15 mouse cellular contexts compared by ENCODE assay signal in genomic region chr2:164868491-164868890, GRCm38 (mm10). TPM values are rescaled to one million over a fixed set of nuclear protein-coding genes. Genes with fewer than 3 reads are reported as not detected.
DNase-seq lines count a peak whose midpoint lies in the region; ATAC-seq lines count a peak whose summit lies in the region.
"Had no signal": no experiment of that assay in that cellular context is flagged by ENCODE, and none has a peak within 500 bp of the region (broad histone marks: within the 10 kb centered on the region; RNA-seq: fewer than 3 reads in every experiment).

No protein-coding gene starts in this region.

- ATAC-seq in heart, embryonic 11.5 days (replicated peaks; ENCODE audit: insufficient number of reproducible peaks, low FRiP score, low TSS enrichment): no peak
- ATAC-seq in common myeloid progenitor, adult 5-6 weeks (replicated peaks; ENCODE audit: low read depth, poor library complexity, severe bottlenecking): peak; percentile 42; the same call in 1 of the 2 replicates
- no peak for ATAC-seq in hindbrain, embryonic 11.5 days (ENCODE audit: low FRiP score)

- WGBS in heart, embryonic 11.5 days (ENCODE audit: insufficient replicate concordance): 67% methylated on average over 7 of the region's 7 CpGs
- WGBS in hindbrain, embryonic 11.5 days: 81% methylated on average over 7 of the region's 7 CpGs

- H3K9ac ChIP-seq in heart, embryonic 11.5 days (ENCODE audit: low read depth, low read length): no peak overlapping the region
- H3K9ac ChIP-seq in hindbrain, embryonic 11.5 days (ENCODE audit: low read depth, low read length): no peak overlapping the region
- H3K9ac ChIP-seq: embryonic facial prominence, embryonic 13.5 days had no signal

- no peak overlapping the region for H3K27ac ChIP-seq in heart, embryonic 11.5 days (ENCODE audit: low read depth, low read length)
- H3K27ac ChIP-seq in hindbrain, embryonic 11.5 days (ENCODE audit: low read depth, low read length): no peak overlapping the region
- H3K27ac ChIP-seq: embryonic facial prominence, embryonic 13.5 days had no signal

- H3K9me3 ChIP-seq in heart, embryonic 11.5 days (replicated peaks; ENCODE audit: control insufficient read depth, low read length): no peaks in the 10 kb centered on the region
- H3K9me3 ChIP-seq in hindbrain, embryonic 11.5 days (ENCODE audit: control insufficient read depth, low read length): peaks cover 5% of the 10 kb centered on the region; the same call in 1 of the 2 replicates

- DNase-seq in heart, adult 11 months: peak; percentile 94
- peak; percentile 89 for DNase-seq in A20 (ENCODE audit: low read depth, low spot score)
- DNase-seq in lung, postnatal 36 days: peak; percentile 70
- no peak for DNase-seq in ovary, adult 18-20 months (ENCODE audit: low spot score)
- no peak for DNase-seq in hindbrain, embryonic 11.5 days (ENCODE audit: low spot score)
- DNase-seq in left cerebral cortex, adult 18-20 months (ENCODE audit: low spot score in 2 of 2): no peak
- DNase-seq: cerebellum, adult 9-11 months; kidney, adult 2 months; right cerebral cortex, postnatal 4 days had no signal

- peaks cover 10% of the 10 kb centered on the region for H3K4me1 ChIP-seq in heart, embryonic 11.5 days (ENCODE audit: control insufficient read depth, insufficient read depth, low read length)
- H3K4me1 ChIP-seq in hindbrain, embryonic 11.5 days (replicated peaks; ENCODE audit: control insufficient read depth, insufficient read depth, low read length): no peaks in the 10 kb centered on the region

- no peaks in the 10 kb centered on the region for H3K36me3 ChIP-seq in heart, embryonic 11.5 days (ENCODE audit: control insufficient read depth, insufficient read depth, low read length)
- H3K36me3 ChIP-seq in hindbrain, embryonic 11.5 days (ENCODE audit: control insufficient read depth, insufficient read depth, low read length): no peaks in the 10 kb centered on the region
- H3K36me3 ChIP-seq: embryonic facial prominence, embryonic 13.5 days had no signal

- no peak overlapping the region for H3K4me2 ChIP-seq in heart, embryonic 11.5 days
- no peak overlapping the region for H3K4me2 ChIP-seq in hindbrain, embryonic 11.5 days (replicated peaks; ENCODE audit: low read depth, low read length)
- H3K4me2 ChIP-seq: embryonic facial prominence, embryonic 13.5 days had no signal

- no peak overlapping the region for H3K4me3 ChIP-seq in heart, embryonic 11.5 days (ENCODE audit: low read depth, low read length)
- no peak overlapping the region for H3K4me3 ChIP-seq in hindbrain, embryonic 11.5 days (ENCODE audit: low read depth, low read length)
- H3K4me3 ChIP-seq: embryonic facial prominence, embryonic 13.5 days had no signal

- no peaks in the 10 kb centered on the region for H3K27me3 ChIP-seq in heart, embryonic 11.5 days (ENCODE audit: control insufficient read depth, insufficient read depth, low read length)
- H3K27me3 ChIP-seq in hindbrain, embryonic 11.5 days (ENCODE audit: control insufficient read depth, insufficient read depth, low read length): no peaks in the 10 kb centered on the region
- H3K27me3 ChIP-seq: embryonic facial prominence, embryonic 13.5 days had no signal

RNA-seq across cellular contexts. Expression of gene Pcif1, which starts 10.6 kb away (rescaled TPM):
- 50.1 and 54.8 TPM in 2 replicates for polyA plus RNA-seq in heart, embryonic 11.5 days (2014; fragmentation: Nextera tagmentation; extraction: Ambion mirVana)
- total RNA-seq in common myeloid progenitor, adult 5-6 weeks (2017): 18.8 and 19.2 TPM in 2 replicates
- 58.1 and 60.0 TPM in 2 replicates for polyA plus RNA-seq in hindbrain, embryonic 11.5 days (2014; fragmentation: Nextera tagmentation; extraction: Ambion mirVana)
- total RNA-seq in left cerebral cortex, adult 18-20 months (2021): 10 to 100 TPM; 40.6 to 46.1 TPM

RNA-seq across cellular contexts. Expression of gene Pltp, which starts 11.0 kb away (rescaled TPM):
- polyA plus RNA-seq in heart, embryonic 11.5 days (2014; fragmentation: Nextera tagmentation; extraction: Ambion mirVana): 10.4 and 10.8 TPM in 2 replicates
- not detected in 2 replicates for total RNA-seq in common myeloid progenitor, adult 5-6 weeks (2017)
- 62.2 and 67.6 TPM in 2 replicates for polyA plus RNA-seq in hindbrain, embryonic 11.5 days (2014; fragmentation: Nextera tagmentation; extraction: Ambion mirVana)
- 10 to 100 TPM; 90.7 to 93.5 TPM for total RNA-seq in left cerebral cortex, adult 18-20 months (2021)

RNA-seq across cellular contexts. Expression of gene Neurl2, which starts 35.2 kb away (rescaled TPM):
- 41.9 and 43.2 TPM in 2 replicates for polyA plus RNA-seq in heart, embryonic 11.5 days (2014; fragmentation: Nextera tagmentation; extraction: Ambion mirVana)
- 0.55 and 0.87 TPM in 2 replicates for total RNA-seq in common myeloid progenitor, adult 5-6 weeks (2017)
- polyA plus RNA-seq in hindbrain, embryonic 11.5 days (2014; fragmentation: Nextera tagmentation; extraction: Ambion mirVana): 3.0 and 4.4 TPM in 2 replicates
- total RNA-seq in left cerebral cortex, adult 18-20 months (2021): 1 to 10 TPM; 3.1 TPM
- total RNA-seq: hematopoietic stem cell, adult 5-6 weeks had no signal

RNA-seq across cellular contexts. Expression of gene Ctsa, which starts 35.8 kb away (rescaled TPM):
- polyA plus RNA-seq in heart, embryonic 11.5 days (2014; fragmentation: Nextera tagmentation; extraction: Ambion mirVana): 143 and 149 TPM in 2 replicates
- 44.4 and 51.1 TPM in 2 replicates for total RNA-seq in common myeloid progenitor, adult 5-6 weeks (2017)
- 85.7 and 92.0 TPM in 2 replicates for polyA plus RNA-seq in hindbrain, embryonic 11.5 days (2014; fragmentation: Nextera tagmentation; extraction: Ambion mirVana)
- 10 to 100 TPM; 93.1 to 93.6 TPM for total RNA-seq in left cerebral cortex, adult 18-20 months (2021)

RNA-seq across cellular contexts. Expression of gene Spata25, which starts 40.2 kb away (rescaled TPM):
- 0.30 TPM in 1 of 2 replicates, not detected in the other for polyA plus RNA-seq in heart, embryonic 11.5 days (2014; fragmentation: Nextera tagmentation; extraction: Ambion mirVana)
- total RNA-seq in common myeloid progenitor, adult 5-6 weeks (2017): not detected in 2 replicates
- not detected in 2 replicates for polyA plus RNA-seq in hindbrain, embryonic 11.5 days (2014; fragmentation: Nextera tagmentation; extraction: Ambion mirVana)
- total RNA-seq in left cerebral cortex, adult 18-20 months (2021): not detected
- total RNA-seq: hematopoietic stem cell, adult 5-6 weeks had no signal
- polyA plus RNA-seq: embryonic facial prominence, embryonic 13.5 days; forebrain, embryonic 11.5 days; kidney, adult 2 months; large intestine, adult 2 months had no signal

Comparison
In these comparisons a context has a peak if more than half of its experiments do, and no peak if none do; other contexts are left out.
1. DNase-seq: peak in heart, adult 11 months (single experiment), A20 (single experiment) and lung, postnatal 36 days (single experiment); none in ovary, adult 18-20 months (single experiment), hindbrain, embryonic 11.5 days (single experiment) and left cerebral cortex, adult 18-20 months (0 of 2).
2. RNA of gene Pltp, which starts 11.0 kb away (total RNA-seq): 90.7 to 93.5 TPM in left cerebral cortex, adult 18-20 months; not detected in common myeloid progenitor, adult 5-6 weeks; every median in the first group is over 10 times any median in the second.